Mouse (Mus musculus): ENCODE data around the gene Acer2.
A peak's percentile ranks its signal among the peaks of the same experiment; 100 is the strongest.
"Not testable (repeated sequence)": the region's sequence is repeated elsewhere in the genome, so short reads cannot be mapped to it uniquely, and the experiment has no call there.

Acer2 gene

GRCm38 (mm10) chr4:86874146-86874847 lies at the start of gene Acer2:
Gene Acer2, plus strand, starts transcription at chr4:86874396.
- peak; percentile 83 for DNase-seq (ENCODE audit: low spot score in 2 of 2)

GRCm38 (mm10) chr4:86825143-86825542 lies 49.1 kb upstream of the Acer2 start:
- DNase-seq (ENCODE audit: low spot score in 2 of 2), result peak in 1 of 2 experiments; percentile 30

GRCm38 (mm10) chr4:86831896-86832295 lies 42.3 kb upstream of the Acer2 start:
- no peak for DNase-seq (ENCODE audit: low spot score in 2 of 2)

- DNase-seq (ENCODE audit: low spot score in 2 of 2), result not testable (repeated sequence)
These were observed 33.1 kb upstream of the Acer2 start for GRCm38 (mm10) chr4:86841141-86841540.

GRCm38 (mm10) chr4:86845384-86845783 lies 28.8 kb upstream of the Acer2 start:
- DNase-seq (ENCODE audit: low spot score in 2 of 2), result no peak

- DNase-seq (ENCODE audit: low spot score in 2 of 2), result no peak
These were observed 26.9 kb upstream of the Acer2 start for GRCm38 (mm10) chr4:86847246-86847645.

GRCm38 (mm10) chr4:86851331-86851730 lies 22.9 kb upstream of the Acer2 start:
- no peak for DNase-seq (ENCODE audit: low spot score in 2 of 2)

GRCm38 (mm10) chr4:86852018-86852417 lies 22.2 kb upstream of the Acer2 start:
- no peak for DNase-seq (ENCODE audit: low spot score in 2 of 2)

GRCm38 (mm10) chr4:86852813-86853590 lies 21.2 kb upstream of the Acer2 start:
- DNase-seq (ENCODE audit: low spot score in 2 of 2), result no peak

- DNase-seq (ENCODE audit: low spot score in 2 of 2), result no peak
These were observed 17.7 kb upstream of the Acer2 start for GRCm38 (mm10) chr4:86856304-86857112.

- peak; percentile 98 for DNase-seq (ENCODE audit: low spot score in 2 of 2)
These were observed 16.8 kb upstream of the Acer2 start, which contains the start of gene Rps6 for GRCm38 (mm10) chr4:86857113-86858069. Gene Rps6, minus strand, starts transcription at chr4:86857412.

GRCm38 (mm10) chr4:86858070-86858440 lies 16.1 kb upstream of the Acer2 start:
- peak in 1 of 2 experiments; percentile 42 for DNase-seq (ENCODE audit: low spot score in 2 of 2)

GRCm38 (mm10) chr4:86864087-86864486 lies 10.1 kb upstream of the Acer2 start:
- no peak for DNase-seq (ENCODE audit: low spot score in 2 of 2)

GRCm38 (mm10) chr4:86871988-86872387 lies 2.2 kb upstream of the Acer2 start:
- no peak for DNase-seq (ENCODE audit: low spot score in 2 of 2)

GRCm38 (mm10) chr4:86873072-86873471 lies 1.1 kb upstream of the Acer2 start:
- peak; percentile 31 to 50 for DNase-seq (ENCODE audit: low spot score in 2 of 2)

GRCm38 (mm10) chr4:86879477-86879876 lies 5.3 kb downstream of the Acer2 start:
- no peak for DNase-seq (ENCODE audit: low spot score in 2 of 2)

GRCm38 (mm10) chr4:86881178-86881577 lies 7.0 kb downstream of the Acer2 start:
- DNase-seq (ENCODE audit: low spot score in 2 of 2), result no peak

- no peak for DNase-seq (ENCODE audit: low spot score in 2 of 2)
These were observed 8.2 kb downstream of the Acer2 start for GRCm38 (mm10) chr4:86882413-86882812.

GRCm38 (mm10) chr4:86884945-86885344 lies 10.7 kb downstream of the Acer2 start:
- DNase-seq (ENCODE audit: low spot score in 2 of 2), result no peak

GRCm38 (mm10) chr4:86885790-86886159 lies 11.6 kb downstream of the Acer2 start:
- no peak for DNase-seq (ENCODE audit: low spot score in 2 of 2)

Measured in right cerebral cortex, postnatal 10 days (tissue).